Mouse (Mus musculus): Measurements from ENCODE around the gene Uqcrq.

DNA sequence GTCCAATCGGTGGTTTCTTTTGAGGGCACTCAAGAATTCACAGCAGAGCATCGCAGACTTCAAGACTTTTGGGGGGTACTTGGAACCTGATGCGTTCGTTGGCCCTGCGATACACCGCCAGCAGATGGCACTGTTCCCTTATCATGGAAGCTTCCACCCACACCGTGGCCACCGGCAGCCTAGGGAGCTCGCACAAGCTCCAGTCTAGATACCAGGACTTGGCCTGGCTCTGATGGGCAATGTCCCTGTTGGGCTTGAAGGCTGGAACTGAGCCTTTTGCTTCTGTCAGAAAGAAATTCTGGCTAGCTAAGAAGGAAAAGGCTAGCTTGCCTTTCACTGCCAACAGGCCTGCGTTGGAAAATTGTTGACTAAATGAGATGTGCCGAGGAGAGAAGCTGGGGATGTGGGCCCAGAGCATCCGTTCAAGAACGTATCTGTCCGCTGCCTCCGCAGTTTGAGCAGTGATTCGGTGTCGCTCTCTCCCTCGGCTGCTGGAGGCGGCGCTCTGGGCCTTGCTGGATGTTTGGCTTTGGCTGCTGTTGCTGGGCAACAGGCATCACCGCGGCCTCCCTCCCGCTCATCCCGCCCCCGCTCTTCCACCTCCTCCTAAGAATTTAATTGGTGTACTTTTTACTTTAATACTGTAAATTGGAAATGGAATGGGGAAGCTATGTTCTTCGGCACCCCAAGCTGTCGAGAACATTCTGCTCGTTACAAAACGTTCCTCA, 39.5 kb upstream of the Uqcrq start, which contains the start of gene Gm9837:
- TF ChIP-seq POLR2A (IDR thresholded peaks at IDR 0.05; ENCODE audit: insufficient read depth, low read depth, low read length): peak; percentile 29; the same call in 1 of the 2 replicates
- peak; percentile 95 for TF ChIP-seq CTCF (IDR thresholded peaks at IDR 0.05)
- TF ChIP-seq EP300 (IDR thresholded peaks at IDR 0.05; ENCODE audit: insufficient read depth, low read depth, low read length): peak; percentile 98

Measured in heart, adult 2 months (tissue).